Mouse (Mus musculus) adrenal gland, postnatal 10 days (tissue): Measurements from ENCODE around the gene Aatk. TPM values are rescaled to one million over a fixed set of nuclear protein-coding genes. Genes with fewer than 3 reads are reported as not detected.

Experiments used
- DNase-seq: peaks from one replicate; pipeline ENCODE4 v3.0.0; 2021; ENCODE audit warnings: mixed read lengths
- long read RNA-seq, 2 experiments: library from polyadenylated mRNA; stranded (forward); transcript quantifications; one replicate each; pipeline ENCODE4 v2.0.0; 2021
- total RNA-seq, 2 experiments: library from RNA; stranded (reverse); gene quantifications; 2 replicates each; pipeline ENCODE4 v1.2.3; 2021

The Aatk gene
- total RNA-seq: 10 to 100 TPM; 16.3 to 23.5 TPM
- long read RNA-seq, experiment 1, full-length matches to known transcripts: 1 of 22 reads
- long read RNA-seq, experiment 1, partial matches to known transcripts: 21 of 22 reads
- long read RNA-seq, experiment 1, other reads (novel, unspliced or antisense): 0 of 22 reads
- long read RNA-seq, experiment 2, full-length matches to known transcripts: 3 of 20 reads
- long read RNA-seq, experiment 2, partial matches to known transcripts: 12 of 20 reads
- long read RNA-seq, experiment 2, other reads (novel, unspliced or antisense): 5 of 20 reads

- DNase-seq: peak; percentile 44
Observed at GRCm38 (mm10) chr11:120046553-120047191, at the start of gene Aatk. Gene Aatk, minus strand, starts transcription at chr11:120047167.

GRCm38 (mm10) chr11:120092817-120093591 is 46.0 kb upstream of the Aatk start:
- DNase-seq: peak; percentile 81

- peak; percentile 56 for DNase-seq
Observed at GRCm38 (mm10) chr11:120090661-120091060, 43.7 kb upstream of the Aatk start.

GRCm38 (mm10) chr11:120086702-120087152 is 39.8 kb upstream of the Aatk start, which contains the start of gene Cep131:
Gene Cep131, minus strand, starts transcription at chr11:120086827.
- DNase-seq: peak; percentile 99

- DNase-seq: peak; percentile 66
Observed at GRCm38 (mm10) chr11:120085891-120086627, 39.1 kb upstream of the Aatk start.

GRCm38 (mm10) chr11:120080282-120080681 is 33.3 kb upstream of the Aatk start:
- no peak for DNase-seq

- peak; percentile 82 for DNase-seq
Observed at GRCm38 (mm10) chr11:120076191-120076590, 29.2 kb upstream of the Aatk start.

- no peak for DNase-seq
Observed at GRCm38 (mm10) chr11:120072986-120073647, 26.1 kb upstream of the Aatk start.

GRCm38 (mm10) chr11:120071731-120072320 is 24.9 kb upstream of the Aatk start:
- peak; percentile 67 for DNase-seq

- peak; percentile 47 for DNase-seq
Observed at GRCm38 (mm10) chr11:120071065-120071464, 24.1 kb upstream of the Aatk start.

- peak; percentile 80 for DNase-seq
Observed at GRCm38 (mm10) chr11:120070286-120070930, 23.4 kb upstream of the Aatk start.

- DNase-seq: no peak
Observed at GRCm38 (mm10) chr11:120069261-120069660, 22.3 kb upstream of the Aatk start.

GRCm38 (mm10) chr11:120067834-120068233 is 20.9 kb upstream of the Aatk start:
- DNase-seq: no peak

- peak; percentile 77 for DNase-seq
Observed at GRCm38 (mm10) chr11:120065291-120065690, 18.3 kb upstream of the Aatk start.

- no peak for DNase-seq
Observed at GRCm38 (mm10) chr11:120064668-120065040, 17.7 kb upstream of the Aatk start.

GRCm38 (mm10) chr11:120064006-120064667 is 17.2 kb upstream of the Aatk start:
- no peak for DNase-seq

GRCm38 (mm10) chr11:120063326-120063725 is 16.4 kb upstream of the Aatk start:
- no peak for DNase-seq

- DNase-seq: no peak
Observed at GRCm38 (mm10) chr11:120060634-120061033, 13.7 kb upstream of the Aatk start.

- DNase-seq: no peak
Observed at GRCm38 (mm10) chr11:120055953-120056732, 9.2 kb upstream of the Aatk start.
